Mouse (Mus musculus): ENCODE measurements at regions not wholly inside any gene's neighbourhood (a gene's known extent, or its start where the extent isn't known, plus 50 kb on each side); places are given as distances from the start of the nearest gene placed in this dataset.
"Not testable (repeated sequence)": the region's sequence is repeated elsewhere in the genome, so short reads cannot be mapped to it uniquely, and the experiment has no call there.

DNA sequence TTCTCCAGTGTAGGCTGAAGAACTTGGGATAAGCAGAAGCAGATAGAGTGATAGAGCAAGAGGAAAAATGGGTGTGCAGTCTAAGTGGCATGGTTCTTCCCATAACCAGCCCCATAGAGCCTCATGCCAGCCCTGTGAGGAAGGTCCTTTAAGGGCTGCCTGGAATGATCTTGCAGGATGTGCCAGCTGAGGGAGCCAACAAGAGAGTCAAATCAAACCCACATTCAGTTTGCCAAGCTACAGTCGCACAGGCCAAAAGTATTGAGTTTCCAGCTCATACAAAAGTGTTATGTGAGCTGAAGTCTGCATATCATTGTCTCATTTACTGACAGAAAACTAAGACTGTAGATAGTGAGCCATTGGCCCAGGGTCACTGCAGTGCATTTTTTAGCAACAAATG is 53.7 kb upstream of the Xcl1 start:
- Histone ChIP-seq H3K27ac (replicated peaks; ENCODE audit: low read depth, low read length) (no peak overlapping the region), H3K4me1 (ENCODE audit: control insufficient read depth, insufficient read depth, insufficient read length, low read length) (0 out of 2 replicates have a peak, but pooled peaks cover 2% of the 10 kb centered on the region), H3K4me3 (ENCODE audit: insufficient read depth, low read depth, low read length) (no peak overlapping the region)

DNA sequence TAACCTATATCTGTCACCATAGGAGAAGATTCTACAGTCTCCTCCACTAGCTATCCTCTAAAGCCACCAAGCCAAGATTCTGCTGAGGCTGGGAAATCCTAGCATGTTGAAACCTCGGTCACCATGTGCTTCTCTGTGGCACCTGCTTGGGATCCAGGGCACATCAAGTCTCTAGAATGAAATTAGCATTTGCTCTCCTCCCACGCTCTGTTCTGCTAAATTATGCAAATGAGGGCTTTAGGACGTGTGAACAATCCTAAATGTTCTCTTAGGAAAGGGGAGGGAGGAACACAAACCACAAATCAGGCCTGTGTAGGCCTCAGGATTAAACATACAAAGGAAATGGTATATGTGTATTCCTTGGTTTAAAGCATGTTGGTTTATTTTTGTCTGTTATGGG is 52.9 kb upstream of the Xcl1 start:
- H3K4me1 ChIP-seq (ENCODE audit: control insufficient read depth, insufficient read depth, insufficient read length, low read length) = 0 out of 2 replicates have a peak, but pooled peaks cover 2% of the 10 kb centered on the region
- no peak overlapping the region for H3K27ac ChIP-seq (replicated peaks; ENCODE audit: low read depth, low read length)
- H3K4me3 ChIP-seq (ENCODE audit: insufficient read depth, low read depth, low read length) = no peak overlapping the region

DNA sequence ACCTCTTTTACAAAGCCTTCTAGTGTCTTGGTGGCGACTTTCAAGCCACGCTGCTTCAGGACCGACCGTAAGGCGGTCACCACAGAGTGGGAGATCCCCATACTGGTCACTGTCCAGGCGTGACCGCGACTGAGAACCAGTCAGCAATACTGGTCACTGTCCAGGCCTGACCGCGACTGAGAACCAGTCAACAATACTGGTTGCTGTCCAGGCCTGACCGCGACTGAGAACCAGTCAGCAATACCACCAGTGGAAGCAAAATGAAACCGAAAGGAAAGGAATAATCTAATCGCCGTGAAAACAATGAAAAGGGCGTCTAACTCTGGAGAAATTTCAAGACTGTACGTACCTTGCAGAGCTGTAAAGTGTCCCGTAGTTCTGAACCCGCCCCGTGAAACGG is 50.2 kb upstream of the Xcl1 start:
- not testable (repeated sequence) for H3K4me3 ChIP-seq (ENCODE audit: insufficient read depth, low read depth, low read length); H3K4me1 ChIP-seq (ENCODE audit: control insufficient read depth, insufficient read depth, insufficient read length, low read length); H3K27ac ChIP-seq (replicated peaks; ENCODE audit: low read depth, low read length)

Measured in brown adipose tissue, adult 24 weeks (tissue).